Mouse (Mus musculus): ENCODE results near the gene Ppm1m. TPM values are rescaled to one million over a fixed set of nuclear protein-coding genes. Genes with fewer than 3 reads are reported as not detected.

Ppm1m gene
- polyA plus RNA-seq, 1 experiment from 2014 or later, result 25.8 TPM

DNA sequence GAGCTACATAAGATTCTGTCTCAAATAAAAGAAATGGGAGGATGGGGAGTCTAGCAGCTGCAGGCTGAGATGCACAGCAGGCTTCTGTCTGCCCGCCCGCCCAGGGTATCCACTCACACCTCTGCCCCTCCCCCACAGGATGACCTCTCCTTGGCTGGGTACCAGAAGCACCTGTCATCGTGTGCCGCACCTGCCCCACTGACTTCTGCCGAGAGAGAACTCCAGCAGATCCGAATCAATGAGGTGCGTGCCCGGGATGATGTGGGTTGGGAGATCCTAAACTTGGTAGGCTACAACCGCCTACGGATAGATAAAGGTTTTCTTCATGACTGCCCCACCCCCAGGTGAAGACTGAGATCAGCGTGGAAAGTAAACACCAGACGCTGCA, 13.0 kb upstream of the Ppm1m start:
- Histone ChIP-seq H3K4me3 (ENCODE audit: low read depth, low read length) (no peak overlapping the region), H3K9me3 (replicated peaks; ENCODE audit: control insufficient read depth, low read length) (no peaks in the 10 kb centered on the region), H3K36me3 (replicated peaks; ENCODE audit: control insufficient read depth, insufficient read depth, low read depth, low read length) (peaks cover 4% of the 10 kb centered on the region), H3K4me1 (ENCODE audit: control insufficient read depth, insufficient read depth, low read length) (no peaks in the 10 kb centered on the region; the same call in 1 of the 2 replicates), H3K4me2 (ENCODE audit: low read depth, low read length) (no peak overlapping the region), H3K27ac (replicated peaks; ENCODE audit: low read depth, low read length) (no peak overlapping the region), H3K27me3 (ENCODE audit: control insufficient read depth, insufficient read depth, low read length) (no peaks in the 10 kb centered on the region), H3K9ac (replicated peaks; ENCODE audit: low read length) (no peak overlapping the region)
- 89% methylated on average over 12 of the region's 12 CpGs for WGBS
- DNase-seq (ENCODE audit: low spot score) (no peak), ATAC-seq (replicated peaks; ENCODE audit: insufficient number of reproducible peaks, low FRiP score, low TSS enrichment, low read depth) (no peak)

DNA sequence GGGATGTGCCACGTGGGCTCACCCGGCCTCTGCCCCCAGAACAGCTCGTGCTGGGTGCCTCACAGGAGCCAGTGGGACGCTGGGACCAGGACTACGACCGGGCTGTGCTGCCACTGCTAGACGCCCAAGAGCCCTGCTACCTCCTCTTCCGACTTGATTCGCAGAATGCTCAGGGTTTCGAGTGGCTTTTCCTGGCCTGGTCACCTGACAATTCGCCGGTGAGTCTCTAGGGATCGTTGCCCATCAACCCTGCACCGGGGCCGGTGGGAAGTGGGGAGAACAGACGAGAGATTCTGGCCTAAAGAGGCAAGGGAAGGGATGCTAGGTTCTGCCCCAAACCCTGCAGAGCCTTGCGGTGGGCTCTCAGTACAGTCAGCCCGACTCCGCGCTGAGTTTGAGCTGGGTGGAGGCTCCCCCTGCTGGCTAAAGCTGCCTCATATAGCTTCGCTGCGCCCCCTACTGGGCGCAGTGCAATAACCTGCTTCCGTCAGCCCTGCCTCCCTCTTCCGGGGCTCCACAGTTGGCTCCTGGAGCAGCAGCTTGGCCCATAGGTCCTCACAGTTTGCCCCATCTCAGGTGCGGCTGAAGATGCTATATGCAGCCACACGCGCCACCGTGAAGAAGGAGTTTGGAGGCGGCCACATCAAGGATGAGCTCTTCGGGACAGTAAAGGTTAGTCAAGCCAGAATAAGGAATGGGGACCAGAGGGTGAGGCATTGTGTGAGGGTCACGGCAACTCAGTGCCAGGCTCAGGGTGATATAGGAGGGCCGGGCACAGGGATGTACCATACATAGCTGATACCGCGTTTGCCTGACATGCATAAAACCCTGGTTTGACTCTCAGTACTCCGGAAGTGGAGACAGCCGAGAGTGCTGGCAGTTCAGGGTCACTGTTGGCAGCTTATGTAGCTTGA, 12.4 kb upstream of the Ppm1m start:
- 18% methylated on average over 37 of the region's 37 CpGs for WGBS
- peak overlapping the region; percentile 65 for H3K27ac ChIP-seq (replicated peaks; ENCODE audit: low read depth, low read length)

DNA sequence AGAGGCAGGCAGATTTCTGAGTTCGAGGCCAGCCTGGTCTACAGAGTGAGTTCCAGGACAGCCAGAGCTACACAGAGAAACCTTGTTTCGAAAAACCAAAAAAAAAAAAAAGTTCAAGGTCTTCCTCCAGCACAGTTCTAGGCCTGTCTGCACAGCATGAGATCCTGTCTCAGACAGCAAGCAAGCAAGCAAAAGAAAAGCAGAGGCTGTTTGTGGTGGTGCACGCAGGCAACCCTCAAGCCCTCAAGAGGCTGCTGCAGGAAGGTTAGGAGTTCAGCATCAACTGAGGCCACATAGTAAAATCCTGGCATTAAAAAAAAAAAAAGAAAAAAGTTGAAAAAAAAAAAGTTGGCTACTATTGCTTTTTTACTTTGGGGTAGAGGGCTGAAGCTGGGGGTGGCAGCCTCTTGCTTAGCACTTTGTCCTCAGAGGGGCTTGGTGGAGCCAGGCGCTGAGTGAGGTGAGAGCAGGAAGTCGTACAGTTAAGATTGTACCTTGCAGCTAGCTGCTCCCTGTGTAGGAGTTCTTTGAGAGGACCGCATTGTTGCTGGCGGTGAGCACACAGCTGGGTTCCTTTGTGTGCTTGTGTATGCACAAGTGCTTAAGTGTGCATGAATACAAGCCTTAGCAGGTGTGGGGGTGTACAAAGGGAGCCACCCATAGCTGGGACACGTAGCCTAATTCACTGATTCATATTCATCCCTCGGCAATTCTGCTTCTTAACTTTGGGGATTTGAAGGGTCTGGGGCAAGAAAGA, 11.5 kb upstream of the Ppm1m start:
- no peaks in the 10 kb centered on the region; the same call in 1 of the 2 replicates for H3K4me1 ChIP-seq (ENCODE audit: control insufficient read depth, insufficient read depth, low read length)
- no peak overlapping the region for H3K4me3 ChIP-seq (ENCODE audit: low read depth, low read length)
- 0 out of 2 replicates have a peak, but pooled peaks have one; percentile 5 for ATAC-seq (replicated peaks; ENCODE audit: insufficient number of reproducible peaks, low FRiP score, low TSS enrichment, low read depth)
- peak overlapping the region; percentile 65 for H3K27ac ChIP-seq (replicated peaks; ENCODE audit: low read depth, low read length)
- H3K27me3 ChIP-seq (ENCODE audit: control insufficient read depth, insufficient read depth, low read length), result no peaks in the 10 kb centered on the region
- no peaks in the 10 kb centered on the region for H3K9me3 ChIP-seq (replicated peaks; ENCODE audit: control insufficient read depth, low read length)
- H3K9ac ChIP-seq (replicated peaks; ENCODE audit: low read length), result peak overlapping the region; percentile 55
- H3K4me2 ChIP-seq (ENCODE audit: low read depth, low read length), result peak overlapping the region; percentile 44; the same call in 1 of the 2 replicates
- DNase-seq (ENCODE audit: low spot score), result peak; percentile 35
- H3K36me3 ChIP-seq (replicated peaks; ENCODE audit: control insufficient read depth, insufficient read depth, low read depth, low read length), result peaks cover 4% of the 10 kb centered on the region
- 44% methylated on average over 9 of the region's 9 CpGs for WGBS

More for the DNA sequence above, 12.4 kb upstream of the Ppm1m start:
- H3K9ac ChIP-seq (replicated peaks; ENCODE audit: low read length), result peak overlapping the region; percentile 55
- H3K4me1 ChIP-seq (ENCODE audit: control insufficient read depth, insufficient read depth, low read length), result no peaks in the 10 kb centered on the region; the same call in 1 of the 2 replicates
- no peaks in the 10 kb centered on the region for H3K27me3 ChIP-seq (ENCODE audit: control insufficient read depth, insufficient read depth, low read length)
- peak overlapping the region; percentile 15; the same call in 1 of the 2 replicates for H3K4me3 ChIP-seq (ENCODE audit: low read depth, low read length)
- DNase-seq (ENCODE audit: low spot score), result peak; percentile 96
- peaks cover 4% of the 10 kb centered on the region for H3K36me3 ChIP-seq (replicated peaks; ENCODE audit: control insufficient read depth, insufficient read depth, low read depth, low read length)
- ATAC-seq (replicated peaks; ENCODE audit: insufficient number of reproducible peaks, low FRiP score, low TSS enrichment, low read depth), result peak; percentile 73
- H3K4me2 ChIP-seq (ENCODE audit: low read depth, low read length), result peak overlapping the region; percentile 44
- H3K9me3 ChIP-seq (replicated peaks; ENCODE audit: control insufficient read depth, low read length), result no peaks in the 10 kb centered on the region

DNA sequence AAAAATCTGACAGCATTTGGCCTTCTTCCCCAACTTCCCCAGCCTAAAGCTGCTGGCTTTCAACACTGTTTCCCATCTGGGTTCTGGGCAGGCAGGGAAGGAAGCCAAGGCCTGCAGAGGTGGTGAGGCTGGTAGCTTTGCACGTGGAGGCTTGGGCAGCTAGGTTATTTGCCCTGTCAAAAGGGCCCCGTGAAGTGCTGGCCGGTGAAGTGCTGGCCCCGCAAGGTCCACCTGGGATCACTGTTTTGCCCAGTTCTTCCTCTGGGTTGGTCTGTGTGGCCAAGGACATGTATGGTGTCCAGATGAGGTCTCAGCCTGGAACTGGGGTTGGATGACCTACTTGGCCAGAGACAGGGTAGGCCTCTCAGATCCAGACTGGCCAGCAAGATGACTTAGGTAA, 10.4 kb upstream of the Ppm1m start:
- H3K9ac ChIP-seq (replicated peaks; ENCODE audit: low read length), result no peak overlapping the region
- no peak for DNase-seq (ENCODE audit: low spot score)
- H3K36me3 ChIP-seq (replicated peaks; ENCODE audit: control insufficient read depth, insufficient read depth, low read depth, low read length), result peaks cover 4% of the 10 kb centered on the region

DNA sequence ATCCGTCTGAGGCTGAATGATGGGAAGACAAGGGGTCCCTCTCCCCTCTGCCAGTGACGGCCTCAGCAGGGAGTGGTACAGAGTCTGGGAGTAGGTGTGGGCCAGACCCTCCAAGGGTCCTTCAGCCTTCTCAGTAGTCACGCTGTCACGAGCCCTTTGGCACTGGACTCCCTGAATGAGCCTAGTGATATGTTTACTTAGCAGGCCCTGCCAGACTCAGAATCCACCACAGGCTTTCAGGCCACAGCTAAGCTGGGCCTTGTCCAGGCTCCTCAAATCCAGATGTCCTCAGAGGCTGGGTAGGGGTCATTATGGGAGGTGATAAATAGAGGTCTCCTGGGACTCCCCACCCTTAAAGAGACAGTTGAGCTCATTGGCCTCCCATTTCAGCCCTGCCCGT, 8.6 kb upstream of the Ppm1m start:
- Histone ChIP-seq H3K36me3 (replicated peaks; ENCODE audit: control insufficient read depth, insufficient read depth, low read depth, low read length) (no peaks in the 10 kb centered on the region; the same call in 1 of the 2 replicates), H3K9ac (replicated peaks; ENCODE audit: low read length) (no peak overlapping the region), H3K9me3 (replicated peaks; ENCODE audit: control insufficient read depth, low read length) (no peaks in the 10 kb centered on the region), H3K27me3 (ENCODE audit: control insufficient read depth, insufficient read depth, low read length) (no peaks in the 10 kb centered on the region), H3K27ac (replicated peaks; ENCODE audit: low read depth, low read length) (no peak overlapping the region), H3K4me3 (ENCODE audit: low read depth, low read length) (no peak overlapping the region), H3K4me1 (ENCODE audit: control insufficient read depth, insufficient read depth, low read length) (peaks cover 2% of the 10 kb centered on the region), H3K4me2 (ENCODE audit: low read depth, low read length) (no peak overlapping the region)
- 87% methylated on average over 5 of the region's 5 CpGs for WGBS
- DNase-seq (ENCODE audit: low spot score), result no peak
- no peak for ATAC-seq (replicated peaks; ENCODE audit: insufficient number of reproducible peaks, low FRiP score, low TSS enrichment, low read depth)

More for the DNA sequence above, 10.4 kb upstream of the Ppm1m start:
- no peak overlapping the region for H3K27ac ChIP-seq (replicated peaks; ENCODE audit: low read depth, low read length)
- no peak for ATAC-seq (replicated peaks; ENCODE audit: insufficient number of reproducible peaks, low FRiP score, low TSS enrichment, low read depth)
- WGBS, result 94% methylated on average over 4 of the region's 4 CpGs
- no peak overlapping the region for H3K4me2 ChIP-seq (ENCODE audit: low read depth, low read length)
- H3K27me3 ChIP-seq (ENCODE audit: control insufficient read depth, insufficient read depth, low read length), result no peaks in the 10 kb centered on the region
- H3K4me3 ChIP-seq (ENCODE audit: low read depth, low read length), result no peak overlapping the region
- H3K9me3 ChIP-seq (replicated peaks; ENCODE audit: control insufficient read depth, low read length), result no peaks in the 10 kb centered on the region
- H3K4me1 ChIP-seq (ENCODE audit: control insufficient read depth, insufficient read depth, low read length), result no peaks in the 10 kb centered on the region; the same call in 1 of the 2 replicates

DNA sequence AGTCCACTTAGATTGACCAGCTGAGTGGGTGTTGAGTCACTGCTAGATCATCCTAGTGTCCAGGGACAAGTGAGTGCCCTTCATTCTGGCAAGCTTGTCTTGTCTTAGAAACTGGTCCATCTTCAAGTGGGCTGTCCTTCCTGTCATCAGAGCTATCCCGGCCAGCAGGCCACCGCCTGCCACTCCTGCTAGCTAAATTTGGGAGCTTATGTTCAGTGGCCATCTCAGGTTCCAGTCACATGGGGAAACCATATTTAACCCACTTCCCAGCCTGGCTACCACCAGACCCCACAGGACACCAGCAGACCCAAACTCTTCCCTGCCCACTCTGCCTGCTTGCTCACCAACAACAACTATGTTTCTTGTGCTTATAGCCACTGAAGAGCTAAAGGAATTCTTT, 7.0 kb upstream of the Ppm1m start:
- DNase-seq (ENCODE audit: low spot score) (no peak), ATAC-seq (replicated peaks; ENCODE audit: insufficient number of reproducible peaks, low FRiP score, low TSS enrichment, low read depth) (no peak)
- Histone ChIP-seq H3K4me3 (ENCODE audit: low read depth, low read length) (no peak overlapping the region), H3K36me3 (replicated peaks; ENCODE audit: control insufficient read depth, insufficient read depth, low read depth, low read length) (no peaks in the 10 kb centered on the region; the same call in 1 of the 2 replicates), H3K4me2 (ENCODE audit: low read depth, low read length) (no peak overlapping the region), H3K9ac (replicated peaks; ENCODE audit: low read length) (no peak overlapping the region), H3K27ac (replicated peaks; ENCODE audit: low read depth, low read length) (no peak overlapping the region), H3K27me3 (ENCODE audit: control insufficient read depth, insufficient read depth, low read length) (no peaks in the 10 kb centered on the region), H3K9me3 (replicated peaks; ENCODE audit: control insufficient read depth, low read length) (no peaks in the 10 kb centered on the region), H3K4me1 (ENCODE audit: control insufficient read depth, insufficient read depth, low read length) (peaks cover 2% of the 10 kb centered on the region)
- WGBS, result 84% methylated on average over 2 of the region's 2 CpGs

DNA sequence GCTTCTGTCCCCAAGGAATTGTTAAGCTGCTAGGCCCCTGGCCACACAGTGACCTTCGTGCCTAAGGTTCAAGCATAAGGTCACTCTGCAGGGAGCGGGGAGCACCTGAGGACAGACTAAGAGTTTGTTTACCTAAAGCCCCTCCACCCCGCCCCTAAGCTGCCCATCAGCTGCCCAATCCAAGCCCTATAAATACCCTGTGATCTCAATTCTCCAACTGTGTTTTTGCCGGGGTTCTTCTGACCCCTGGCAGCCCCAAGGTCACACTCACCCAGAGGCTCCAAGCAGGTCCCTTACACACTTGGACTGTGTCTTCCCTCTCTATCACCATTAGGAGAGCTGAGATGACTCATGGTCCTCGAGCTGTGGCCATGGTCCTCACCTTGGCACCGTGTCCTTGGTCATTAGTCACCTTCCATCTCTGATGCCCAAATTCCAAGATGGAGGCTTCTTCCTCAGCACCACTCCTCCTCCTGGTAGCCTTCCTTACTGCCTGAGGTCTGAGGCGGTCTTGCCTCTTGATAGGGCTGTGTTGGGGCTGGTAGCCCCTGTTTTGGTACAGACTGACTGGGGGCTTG, 6.3 kb upstream of the Ppm1m start:
- H3K4me1 ChIP-seq (ENCODE audit: control insufficient read depth, insufficient read depth, low read length), result peaks cover 2% of the 10 kb centered on the region
- H3K9me3 ChIP-seq (replicated peaks; ENCODE audit: control insufficient read depth, low read length), result no peaks in the 10 kb centered on the region
- no peak overlapping the region for H3K9ac ChIP-seq (replicated peaks; ENCODE audit: low read length)
- H3K36me3 ChIP-seq (replicated peaks; ENCODE audit: control insufficient read depth, insufficient read depth, low read depth, low read length), result no peaks in the 10 kb centered on the region; the same call in 1 of the 2 replicates
- H3K4me2 ChIP-seq (ENCODE audit: low read depth, low read length), result no peak overlapping the region
- H3K4me3 ChIP-seq (ENCODE audit: low read depth, low read length), result no peak overlapping the region
- no peak overlapping the region for H3K27ac ChIP-seq (replicated peaks; ENCODE audit: low read depth, low read length)
- H3K27me3 ChIP-seq (ENCODE audit: control insufficient read depth, insufficient read depth, low read length), result no peaks in the 10 kb centered on the region
- WGBS, result 72% methylated on average over 7 of the region's 7 CpGs
- DNase-seq (ENCODE audit: low spot score) (no peak), ATAC-seq (replicated peaks; ENCODE audit: insufficient number of reproducible peaks, low FRiP score, low TSS enrichment, low read depth) (no peak)
